Mouse (Mus musculus) spleen, adult 2 months (tissue): ENCODE measurements at regions not wholly inside any gene's neighbourhood (a gene's known extent, or its start where the extent isn't known, plus 50 kb on each side); places are given as distances from the start of the nearest gene placed in this dataset.

ENCODE experiments used
- DNase-seq, 2 experiments: peaks; one replicate each; pipeline versions ENCODE4 v3.0.0 to v3.0.0-alpha.2; 2012 to 2021; ENCODE audit warnings: low spot score in 2 of 2, low read depth in 1 of 2
- H3K27ac ChIP-seq: fragments of 200-500 bp; 2 replicates; pipeline ENCODE4 v1.5.1; 2012; ENCODE audit warnings: low read length, inconsistent platforms; ENCODE audit not compliant: insufficient read depth
- H3K27me3 ChIP-seq: fragments of 200-500 bp; 2 replicates; pipeline ENCODE4 v1.6.1; 2012; ENCODE audit warnings: mild to moderate bottlenecking, moderate library complexity, low read length, inconsistent platforms; ENCODE audit not compliant: control insufficient read depth, insufficient read depth
- H3K36me3 ChIP-seq: fragments of 200-500 bp; 2 replicates; pipeline ENCODE4 v1.6.1; 2012; ENCODE audit warnings: mild to moderate bottlenecking, low read length, inconsistent platforms; ENCODE audit not compliant: control insufficient read depth, insufficient read depth
- H3K4me1 ChIP-seq: fragments of 200-500 bp; 2 replicates; pipeline ENCODE4 v1.6.1; 2011; ENCODE audit warnings: inconsistent platforms; ENCODE audit not compliant: control insufficient read depth, insufficient read depth, insufficient read length
- H3K4me3 ChIP-seq: fragments of 200-500 bp; 2 replicates; pipeline ENCODE4 v1.5.1; 2011; ENCODE audit warnings: mild to moderate bottlenecking, inconsistent platforms; ENCODE audit not compliant: insufficient read depth, insufficient read length; ENCODE audit errors: extremely low read depth
- CTCF ChIP-seq: fragments of 200-500 bp; IDR thresholded peaks from 2 replicates; pipeline ENCODE4 v1.5.1; 2011; ENCODE audit warnings: mild to moderate bottlenecking, inconsistent platforms; ENCODE audit not compliant: insufficient read depth, insufficient read length, insufficient replicate concordance; ENCODE audit errors: extremely low read depth
- POLR2A ChIP-seq: fragments of 200-500 bp; IDR thresholded peaks from 2 replicates; pipeline ENCODE4 v1.6.1; 2011; ENCODE audit warnings: low read depth, low read length, inconsistent platforms
- WGBS: fragments of 180-500 bp; shearing (Covaris S2); methylation state at CpG from one replicate; pipeline ENCODE4 v1.1.7; 2018; 5-methylcytosine and 5-hydroxymethylcytosine counted together

DNA sequence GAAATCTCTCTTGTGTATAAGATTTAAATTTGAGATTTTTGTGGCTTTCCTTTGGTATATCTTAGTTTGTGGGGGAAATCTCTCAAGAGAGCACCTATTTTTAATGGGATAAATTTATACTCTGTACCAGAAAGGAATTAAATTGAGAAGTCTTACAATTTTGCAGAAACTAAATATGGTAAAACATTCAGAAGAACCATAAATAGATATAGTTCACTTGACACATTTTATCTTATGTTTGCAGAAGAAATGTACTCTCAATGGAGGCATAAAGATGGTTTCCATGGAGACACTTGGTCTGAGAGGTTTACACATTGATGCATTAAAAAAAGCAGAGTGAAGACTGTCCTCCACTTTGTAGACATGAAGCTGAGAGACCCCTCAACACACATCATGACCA is 86.9 kb downstream of the Ndufa10 start:
- Histone ChIP-seq H3K27me3 (no peaks in the 10 kb centered on the region), H3K36me3 (no peaks in the 10 kb centered on the region), H3K27ac (no peak overlapping the region), H3K4me3 (no peak overlapping the region), H3K4me1 (no peaks in the 10 kb centered on the region)
- no peak for DNase-seq
- TF ChIP-seq CTCF = no peak

GRCm38 (mm10) chr1:92384945-92385344 is 88.7 kb downstream of the Ndufa10 start:
- Histone ChIP-seq H3K27me3 (no peaks in the 10 kb centered on the region), H3K27ac (no peak overlapping the region), H3K4me1 (no peaks in the 10 kb centered on the region), H3K4me3 (no peak overlapping the region), H3K36me3 (no peaks in the 10 kb centered on the region)
- no peak for DNase-seq
- TF ChIP-seq POLR2A (no peak), CTCF (no peak)

GRCm38 (mm10) chr1:92383749-92384148 is 89.9 kb downstream of the Ndufa10 start:
- no peaks in the 10 kb centered on the region for H3K36me3 ChIP-seq

DNA sequence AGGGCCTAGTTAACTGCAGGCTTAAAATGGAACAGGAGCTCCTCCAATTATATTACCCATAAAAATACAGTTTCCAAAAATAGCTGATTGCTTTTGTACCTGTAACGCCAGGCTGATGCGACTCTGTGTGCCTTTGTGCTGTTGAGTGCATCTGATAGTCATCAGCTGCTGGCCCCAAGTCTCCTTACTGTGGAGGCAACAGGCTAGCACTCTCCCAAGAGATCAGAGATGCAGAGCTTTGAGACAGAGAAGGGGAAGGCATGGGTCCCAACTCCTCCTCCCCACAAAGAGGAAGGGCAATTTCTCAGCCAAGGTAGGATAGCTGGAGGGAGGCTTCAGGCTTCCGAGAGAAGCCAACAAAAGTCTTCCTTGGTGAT is 94.2 kb downstream of the Ndufa10 start:
- no peaks in the 10 kb centered on the region for H3K4me1 ChIP-seq
- WGBS = 60% methylated on average over 3 of the region's 3 CpGs
- TF ChIP-seq POLR2A = no peak
- no peak for TF ChIP-seq CTCF
- DNase-seq = no peak
- no peaks in the 10 kb centered on the region for H3K27me3 ChIP-seq
- H3K27ac ChIP-seq = no peak overlapping the region
- H3K36me3 ChIP-seq = no peaks in the 10 kb centered on the region
- H3K4me3 ChIP-seq = no peak overlapping the region

More at GRCm38 (mm10) chr1:92383749-92384148, 89.9 kb downstream of the Ndufa10 start:
- no peak for TF ChIP-seq CTCF
- TF ChIP-seq POLR2A = no peak
- Histone ChIP-seq H3K4me1 (no peaks in the 10 kb centered on the region), H3K27me3 (no peaks in the 10 kb centered on the region), H3K27ac (no peak overlapping the region), H3K4me3 (no peak overlapping the region)
- no peak for DNase-seq
- 54% methylated on average over 4 of the region's 4 CpGs for WGBS

DNA sequence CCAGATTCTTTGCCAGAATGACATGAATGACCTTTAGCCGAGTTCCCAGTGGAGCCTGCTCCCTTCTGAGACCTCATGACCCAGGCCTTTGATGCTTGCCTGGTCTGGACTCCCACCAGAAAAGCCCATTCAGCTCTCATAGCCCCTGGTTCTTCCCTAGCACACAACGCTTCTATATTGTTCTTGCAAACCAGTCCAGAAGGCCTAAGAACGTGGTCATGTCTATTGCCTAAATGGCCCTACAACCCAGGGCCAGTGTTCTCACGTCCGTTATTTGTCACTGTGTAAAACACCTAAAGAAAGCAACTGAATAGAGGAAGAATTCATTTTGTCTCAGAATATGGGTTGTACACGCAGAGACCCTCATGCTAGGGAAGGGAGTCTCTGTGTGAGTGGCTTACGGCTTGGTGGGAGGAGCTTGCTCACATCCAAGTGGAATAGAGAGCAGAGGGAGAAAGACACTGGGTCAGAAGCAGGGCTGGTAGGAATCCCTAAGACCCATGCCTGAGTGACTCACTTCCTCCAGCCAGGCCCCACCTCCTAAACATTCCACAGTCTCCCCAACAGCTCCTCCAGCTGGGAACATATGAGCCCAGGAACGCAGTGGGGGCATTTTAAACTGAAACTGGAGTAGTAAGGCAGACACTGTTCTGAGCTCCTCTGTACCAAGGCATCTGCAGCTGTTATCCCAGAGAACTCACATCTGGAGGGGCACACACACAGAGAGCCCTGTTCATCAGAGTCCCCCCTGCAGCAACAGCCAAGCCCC is 94.7 kb downstream of the Ndufa10 start:
- 83% methylated on average over 8 of the region's 8 CpGs for WGBS
- Histone ChIP-seq H3K27me3 (no peaks in the 10 kb centered on the region), H3K4me1 (no peaks in the 10 kb centered on the region), H3K4me3 (no peak overlapping the region), H3K27ac (no peak overlapping the region), H3K36me3 (no peaks in the 10 kb centered on the region)
- TF ChIP-seq CTCF (no peak), POLR2A (no peak)
- no peak for DNase-seq

- no peaks in the 10 kb centered on the region for H3K36me3 ChIP-seq
- WGBS = 72% methylated on average over 4 of the region's 4 CpGs
- TF ChIP-seq POLR2A (no peak), CTCF (no peak)
- no peak for DNase-seq
- no peaks in the 10 kb centered on the region for H3K27me3 ChIP-seq
- peaks cover 3% of the 10 kb centered on the region; the same call in 1 of the 2 replicates for H3K4me1 ChIP-seq
- H3K4me3 ChIP-seq = no peak overlapping the region
- H3K27ac ChIP-seq = no peak overlapping the region
Observed at GRCm38 (mm10) chr1:92376456-92376855, 97.2 kb downstream of the Ndufa10 start.

GRCm38 (mm10) chr1:92372222-92372990 is 101.3 kb downstream of the Ndufa10 start:
- WGBS = 54% methylated on average over 5 of the region's 5 CpGs
- no peak for TF ChIP-seq CTCF
- no peak for TF ChIP-seq POLR2A

More at GRCm38 (mm10) chr1:92372222-92372990, 101.3 kb downstream of the Ndufa10 start:
- Histone ChIP-seq H3K27me3 (no peaks in the 10 kb centered on the region), H3K27ac (no peak overlapping the region), H3K4me1 (peaks cover 3% of the 10 kb centered on the region; the same call in 1 of the 2 replicates), H3K4me3 (no peak overlapping the region), H3K36me3 (no peaks in the 10 kb centered on the region)
- DNase-seq = no peak
